Comparison of ENCODE assay signal across 8 mouse cellular contexts in genomic region chr12:105785000-105785774, GRCm38 (mm10). TPM values are rescaled to one million over a fixed set of nuclear protein-coding genes. Genes with fewer than 3 reads are reported as not detected.
DNase-seq lines count a peak whose midpoint lies in the region; ATAC-seq and TF ChIP-seq lines count a peak whose summit lies in the region.

No protein-coding gene starts in this region.

- no peaks in the 10 kb centered on the region for H3K27me3 ChIP-seq in embryonic facial prominence, embryonic 15.5 days
- H3K27me3 ChIP-seq in heart, embryonic 16.5 days (ENCODE audit: control insufficient read depth, insufficient read depth, low read length), result no peaks in the 10 kb centered on the region
- no peaks in the 10 kb centered on the region for H3K27me3 ChIP-seq in lung, postnatal 0 days (replicated peaks; ENCODE audit: insufficient read depth, low read length)

- no peaks in the 10 kb centered on the region for H3K9me3 ChIP-seq in embryonic facial prominence, embryonic 15.5 days (replicated peaks)
- H3K9me3 ChIP-seq in heart, embryonic 16.5 days (replicated peaks; ENCODE audit: control insufficient read depth, low read length), result no peaks in the 10 kb centered on the region
- no peaks in the 10 kb centered on the region for H3K9me3 ChIP-seq in lung, postnatal 0 days (ENCODE audit: low read length)

- peak overlapping the region; percentile 94 for H3K27ac ChIP-seq in embryonic facial prominence, embryonic 15.5 days (replicated peaks)
- H3K27ac ChIP-seq in heart, embryonic 16.5 days (ENCODE audit: low read length), result peak overlapping the region; percentile 98
- H3K27ac ChIP-seq in lung, postnatal 0 days (ENCODE audit: low read length), result peak overlapping the region; percentile 99

- peaks cover 20% of the 10 kb centered on the region for H3K4me1 ChIP-seq in embryonic facial prominence, embryonic 15.5 days
- peaks cover 16% of the 10 kb centered on the region for H3K4me1 ChIP-seq in heart, embryonic 16.5 days (ENCODE audit: control insufficient read depth, insufficient read depth, low read length)
- H3K4me1 ChIP-seq in lung, postnatal 0 days (ENCODE audit: insufficient read depth, low read depth, low read length), result peaks cover 7% of the 10 kb centered on the region; the same call in 1 of the 2 replicates

- peak overlapping the region; percentile 83 for H3K9ac ChIP-seq in embryonic facial prominence, embryonic 15.5 days
- peak overlapping the region; percentile 94 for H3K9ac ChIP-seq in heart, embryonic 16.5 days (ENCODE audit: low read length)
- H3K9ac ChIP-seq in lung, postnatal 0 days (replicated peaks; ENCODE audit: low read depth), result peak overlapping the region; percentile 90

- peak overlapping the region; percentile 72 for H3K4me3 ChIP-seq in embryonic facial prominence, embryonic 15.5 days (replicated peaks)
- H3K4me3 ChIP-seq in heart, embryonic 16.5 days (ENCODE audit: low read length), result peak overlapping the region; percentile 80
- peak overlapping the region; percentile 98 for H3K4me3 ChIP-seq in lung, postnatal 0 days (ENCODE audit: low read depth, low read length)

- H3K4me2 ChIP-seq in embryonic facial prominence, embryonic 15.5 days (replicated peaks), result peak overlapping the region; percentile 69
- peak overlapping the region; percentile 76 for H3K4me2 ChIP-seq in heart, embryonic 16.5 days (ENCODE audit: low read depth, low read length)
- H3K4me2 ChIP-seq in lung, postnatal 0 days (replicated peaks; ENCODE audit: low read depth, low read length), result peak overlapping the region; percentile 63

- peak; percentile 71 for ATAC-seq in embryonic facial prominence, embryonic 15.5 days (ENCODE audit: insufficient number of reproducible peaks, low FRiP score, low TSS enrichment, low read depth)
- ATAC-seq in heart, embryonic 16.5 days (replicated peaks; ENCODE audit: extremely low read depth, insufficient read depth, low FRiP score), result peak; percentile 80
- peak; percentile 85 for ATAC-seq in lung, postnatal 0 days

- under 1% methylated on average over 46 of the region's 53 CpGs for WGBS in embryonic facial prominence, embryonic 15.5 days
- under 1% methylated on average over 40 of the region's 53 CpGs for WGBS in heart, embryonic 16.5 days
- WGBS in lung, postnatal 0 days, result under 1% methylated on average over 35 of the region's 53 CpGs

- peak; percentile 87 for DNase-seq in CD4-positive helper T cell, adult 2 months (ENCODE audit: low read depth, low spot score)
- DNase-seq in T-cell, adult 2 months (ENCODE audit: low spot score), result peak; percentile 71
- DNase-seq in kidney, postnatal 14 days, result peak; percentile 85
- DNase-seq in lung, postnatal 0 days (ENCODE audit: low spot score), result peak; percentile 87
- peak; percentile 51 for DNase-seq in ovary, postnatal 14 days (ENCODE audit: low spot score)
- peak; percentile 65 to 76 for DNase-seq in urinary bladder, postnatal 4 days (ENCODE audit: low spot score in 2 of 2)

- H3K36me3 ChIP-seq in embryonic facial prominence, embryonic 15.5 days, result no peaks in the 10 kb centered on the region
- no peaks in the 10 kb centered on the region for H3K36me3 ChIP-seq in heart, embryonic 16.5 days (ENCODE audit: control insufficient read depth, insufficient read depth)
- H3K36me3 ChIP-seq in lung, postnatal 0 days (ENCODE audit: insufficient read depth, low read length), result no peaks in the 10 kb centered on the region

- TF ChIP-seq EP300 in lung, postnatal 0 days (IDR thresholded peaks at IDR 0.05), result no peak

- TF ChIP-seq CTCF in lung, postnatal 0 days (IDR thresholded peaks at IDR 0.05), result no peak

RNA-seq across cellular contexts. Expression of gene Papola, which starts 0.7 kb away (rescaled TPM):
- polyA plus RNA-seq in embryonic facial prominence, embryonic 15.5 days (2015; fragmentation: Nextera tagmentation; extraction: Ambion mirVana), result 180 and 186 TPM in 2 replicates
- polyA plus RNA-seq in heart, embryonic 16.5 days (2015; fragmentation: Nextera tagmentation; extraction: Ambion mirVana), result 138 and 166 TPM in 2 replicates
- 102 and 116 TPM in 2 replicates for polyA plus RNA-seq in lung, postnatal 0 days (2015; fragmentation: Nextera tagmentation; extraction: Ambion mirVana)

Comparison
In these comparisons a context has a peak if more than half of its experiments do, and no peak if none do; other contexts are left out.
1. Peak in every context shown above with its lines: DNase-seq, ATAC-seq, H3K4me3 ChIP-seq and H3K27ac ChIP-seq.